Mouse (Mus musculus): ENCODE measurements around the gene Slc2a8.

- TF ChIP-seq CTCF (IDR thresholded peaks at IDR 0.05; ENCODE audit: extremely low read depth, insufficient read depth, low read length), result no peak
- no peak for TF ChIP-seq POLR2A (IDR thresholded peaks at IDR 0.05; ENCODE audit: extremely low read depth, insufficient read depth, low read length)
Observed at GRCm38 (mm10) chr2:32968024-32968614, 13.8 kb downstream of the Slc2a8 start.

All from cortical plate, adult 2 months (tissue).